Mouse (Mus musculus) adrenal gland, adult 2 months (tissue): ENCODE data around the gene Parl. TPM values are rescaled to one million over a fixed set of nuclear protein-coding genes. Genes with fewer than 3 reads are reported as not detected.

Experiments
- DNase-seq: peaks from one replicate; pipeline ENCODE4 v3.0.0; 2021
- long read RNA-seq: library from polyadenylated mRNA; stranded (forward); transcript quantifications from one replicate; pipeline ENCODE4 v2.0.0, GENCODE M21; 2021
- polyA plus RNA-seq: library from polyadenylated mRNA; depleted of rRNA; stranded (reverse); fragments of >200 nt; gene quantifications from 2 replicates; pipeline ENCODE4 v1.2.3, GENCODE M21; 2012; rRNA removed
- total RNA-seq, 2 experiments: library from RNA; stranded (reverse); gene quantifications; 2 replicates each; pipeline ENCODE4 v1.2.3; 2021

Gene Parl
- total RNA-seq (100 to 1,000 TPM; 116 to 121 TPM), polyA plus RNA-seq (24.3 and 34.2 TPM in 2 replicates)
- long read RNA-seq, transcript Parl-201 (10 exons, 1,348 nt): major isoform, 66 of 72 reads
- long read RNA-seq, partial matches to known transcripts: 1 of 72 reads
- long read RNA-seq, other reads (novel, unspliced or antisense): 2 of 72 reads

DNA sequence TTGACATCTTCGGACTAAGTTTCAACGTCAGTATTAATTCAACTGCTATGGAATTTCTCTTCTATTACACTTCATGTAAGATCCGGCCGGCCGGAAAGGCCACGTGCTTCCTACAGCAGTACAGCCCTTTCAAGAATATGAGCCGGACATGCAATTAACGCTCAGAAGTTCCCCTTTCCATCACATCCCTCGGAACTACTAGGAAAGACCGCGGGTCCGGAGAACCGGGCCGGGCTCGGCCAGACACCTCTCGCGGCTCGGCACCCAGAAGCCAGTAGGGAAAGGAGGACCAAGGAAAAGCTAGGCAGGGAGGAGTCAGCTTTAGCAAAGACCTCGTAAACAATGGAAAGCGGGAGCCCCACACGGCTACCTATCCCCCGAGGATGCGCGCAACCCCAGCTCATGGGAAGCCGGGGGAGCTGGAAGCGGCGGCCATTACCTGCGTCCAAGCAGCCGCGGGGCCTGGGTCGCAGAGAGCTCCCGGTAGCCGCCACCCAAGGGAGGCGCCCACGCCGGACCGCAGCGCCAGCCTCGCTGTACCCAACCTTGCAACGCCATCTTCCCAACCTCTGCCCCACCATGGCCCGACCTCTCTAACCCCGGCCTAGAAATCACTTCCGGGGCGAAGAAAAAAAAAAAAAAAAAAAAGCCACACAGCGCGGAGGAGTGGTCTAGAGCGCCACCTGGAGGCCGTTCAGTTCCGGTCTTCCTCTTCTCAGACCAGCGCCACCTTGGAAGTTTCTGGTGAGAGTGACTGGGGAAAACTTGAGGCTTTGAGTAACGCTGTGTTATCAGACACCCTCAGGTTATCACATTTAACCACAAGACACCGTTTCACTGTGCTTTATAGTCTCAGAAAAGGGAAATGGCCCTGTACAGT lies at the start of gene Parl:
Parl (minus strand) TSS at position 618 of the 880 bp plus-strand sequence.
- peak; percentile 80 for DNase-seq

- no peak for DNase-seq
Measured at GRCm38 (mm10) chr16:20345464-20345863, 43.3 kb upstream of the Parl start.

GRCm38 (mm10) chr16:20338616-20339015 lies 36.4 kb upstream of the Parl start:
- no peak for DNase-seq

- DNase-seq: no peak
Measured at GRCm38 (mm10) chr16:20334918-20335317, 32.7 kb upstream of the Parl start.

DNA sequence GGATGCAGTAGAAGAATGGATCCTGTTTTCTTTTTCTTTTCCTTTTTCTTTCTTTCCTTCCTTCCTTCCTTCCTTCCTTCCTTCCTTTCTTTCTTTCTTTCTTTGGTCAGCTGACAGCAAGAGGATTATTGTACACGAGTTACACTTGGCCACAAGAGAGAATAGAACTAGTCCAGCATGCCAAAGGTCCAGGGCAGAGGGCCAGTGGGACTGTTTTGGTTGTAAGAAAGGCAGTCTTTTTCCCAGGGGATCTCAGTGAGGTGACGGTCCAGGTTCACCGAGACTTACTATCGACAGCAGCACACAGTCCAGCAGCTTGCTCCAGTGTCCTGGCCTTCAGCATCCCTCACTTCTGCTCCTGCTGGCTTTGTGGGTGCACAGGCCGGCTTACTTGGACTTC lies 26.1 kb upstream of the Parl start:
- no peak for DNase-seq

GRCm38 (mm10) chr16:20325286-20325685 lies 23.1 kb upstream of the Parl start, which contains the start of gene Cyp2ab1:
Gene Cyp2ab1, minus strand, starts transcription at chr16:20325404.
- no peak for DNase-seq

DNA sequence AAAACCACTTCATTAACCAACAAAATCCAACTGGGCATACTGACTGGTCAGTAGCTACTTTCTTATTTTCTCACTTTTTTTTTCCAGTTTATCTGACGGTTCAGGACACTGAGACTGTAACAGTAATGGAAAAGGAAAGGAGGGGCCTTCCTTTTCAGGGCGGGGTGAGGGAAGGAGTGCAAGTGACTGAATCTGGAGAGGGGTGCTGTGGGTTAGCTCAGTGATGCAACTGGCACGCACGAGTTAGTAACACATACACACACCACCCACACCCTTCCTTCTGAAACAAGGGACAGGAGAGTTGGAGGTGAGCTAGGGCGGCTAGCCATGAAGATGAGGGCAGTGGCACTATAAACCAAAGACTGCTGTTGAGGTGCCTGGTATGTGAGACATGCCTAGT lies 21.7 kb upstream of the Parl start:
- no peak for DNase-seq

DNA sequence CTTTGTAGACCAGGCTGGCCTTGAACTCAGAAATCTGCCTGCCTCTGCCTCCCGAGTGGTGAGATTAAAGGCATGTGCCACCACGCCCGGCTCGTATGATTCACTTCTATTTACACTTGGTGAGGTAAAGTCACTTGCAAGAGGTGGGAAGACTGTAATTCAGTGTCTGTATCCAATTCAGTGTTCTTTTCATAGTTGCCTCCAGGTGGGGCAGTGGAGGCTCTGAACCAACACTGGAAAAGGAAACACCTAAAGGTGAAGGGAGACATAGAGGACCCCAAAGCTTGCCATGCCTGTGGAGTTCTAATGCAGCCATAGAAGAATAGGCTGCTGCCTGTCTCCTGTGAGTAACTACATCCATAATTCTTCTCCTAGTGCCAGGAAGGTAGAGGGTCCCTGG lies 20.1 kb upstream of the Parl start:
- no peak for DNase-seq

- DNase-seq: no peak
Measured at GRCm38 (mm10) chr16:20316770-20317169, 14.6 kb upstream of the Parl start.

DNA sequence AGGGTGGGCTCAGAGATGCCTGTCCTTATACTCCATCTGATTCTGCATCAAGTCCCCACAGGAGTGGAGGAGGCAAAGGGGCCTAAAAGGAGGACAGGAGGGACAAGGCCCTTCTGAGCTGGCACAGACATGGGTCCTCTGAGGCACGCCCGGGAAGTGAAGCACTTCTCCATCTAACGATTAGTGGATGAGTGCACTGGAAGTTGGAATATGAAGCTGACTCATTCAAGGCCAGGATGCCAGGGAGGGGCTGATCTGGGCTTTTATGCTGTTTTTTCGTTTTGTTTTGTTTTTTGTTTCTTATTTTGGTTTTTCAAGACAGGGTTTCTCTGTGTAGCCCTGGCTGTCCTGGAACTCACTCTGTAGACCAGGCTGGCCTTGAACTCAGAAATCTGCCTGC lies 13.1 kb upstream of the Parl start:
- peak; percentile 51 for DNase-seq

DNA sequence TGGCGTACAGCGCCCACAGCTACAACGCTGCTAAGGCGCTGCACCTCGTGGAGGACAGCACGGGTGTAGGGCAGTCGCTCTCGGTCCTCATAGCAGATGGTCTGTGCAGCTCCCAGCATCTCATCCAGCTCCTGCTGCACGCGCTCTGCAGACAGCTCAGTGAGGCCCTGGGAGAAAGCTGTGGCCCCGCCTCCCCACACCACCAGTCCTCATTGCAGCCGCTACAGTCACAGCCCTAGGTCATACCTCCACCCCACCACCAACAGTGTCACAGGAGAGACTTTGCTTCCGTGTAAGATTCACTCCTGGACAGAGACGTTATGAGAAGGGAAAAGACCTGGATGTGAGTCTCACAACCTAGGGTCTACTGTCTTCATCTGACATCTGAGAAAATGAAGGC lies 10.1 kb upstream of the Parl start:
- DNase-seq: no peak

- DNase-seq: no peak
Measured at GRCm38 (mm10) chr16:20300076-20300475, 2.1 kb downstream of the Parl start.

DNA sequence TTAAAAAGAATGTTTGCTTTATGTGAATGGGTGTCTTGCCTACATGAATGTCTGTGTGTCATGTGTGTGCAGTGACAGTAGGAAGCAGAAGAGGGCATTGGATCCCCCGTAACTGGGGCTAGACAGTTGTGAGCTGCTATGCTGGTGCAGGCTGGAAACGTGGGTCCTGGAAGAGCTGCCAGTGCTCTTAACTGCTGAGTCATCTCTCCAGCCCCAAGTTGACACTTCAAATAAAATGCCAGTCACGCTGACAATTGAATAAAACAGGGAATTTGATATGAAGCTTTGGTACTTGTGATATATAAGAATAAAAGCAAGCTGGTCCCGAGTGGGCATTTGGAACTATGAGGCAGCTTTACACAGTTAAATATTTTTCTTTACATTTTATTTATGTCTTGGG lies 21.9 kb downstream of the Parl start:
- no peak for DNase-seq

- no peak for DNase-seq
Measured at GRCm38 (mm10) chr16:20279395-20279794, 22.8 kb downstream of the Parl start.

DNA sequence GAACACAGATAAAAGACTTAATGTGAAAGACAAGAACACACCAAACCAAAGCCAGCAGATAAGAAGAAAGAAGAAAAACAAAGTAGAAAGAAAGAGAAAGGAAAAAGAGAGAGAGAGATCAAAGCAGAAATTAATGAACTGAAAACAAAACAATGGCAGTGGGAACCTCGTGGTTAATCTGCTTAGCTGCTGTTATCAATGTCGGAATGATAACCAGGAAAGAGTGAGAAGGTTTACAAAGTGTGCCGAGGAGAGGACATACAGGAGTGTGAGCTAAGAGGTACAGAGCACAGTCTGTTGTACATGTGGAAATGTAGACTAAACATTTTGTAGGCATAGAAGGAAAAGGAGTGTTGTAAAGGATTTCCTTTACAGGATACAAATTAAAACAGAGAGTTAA lies 29.2 kb downstream of the Parl start:
- DNase-seq: no peak

- no peak for DNase-seq
Measured at GRCm38 (mm10) chr16:20271339-20271738, 30.8 kb downstream of the Parl start.

DNA sequence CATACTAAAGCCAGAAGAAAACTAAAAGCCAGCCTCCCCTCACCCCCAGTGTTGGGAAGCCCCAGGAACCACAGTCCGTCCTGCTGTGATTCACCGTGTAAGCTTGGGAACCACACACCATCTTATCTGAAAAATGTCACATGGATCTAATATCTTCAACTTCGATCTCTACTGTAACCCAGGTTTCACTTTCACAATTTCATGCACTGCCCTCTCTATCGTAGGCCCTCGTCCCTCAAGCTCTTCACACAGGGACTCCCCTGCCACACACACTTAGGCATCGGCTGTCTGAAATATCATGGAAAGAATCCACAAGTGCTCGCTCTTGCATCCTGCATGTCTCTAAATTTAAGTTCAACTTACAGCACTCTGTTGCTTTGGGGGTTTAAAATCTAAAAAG lies 37.1 kb downstream of the Parl start:
- no peak for DNase-seq

DNA sequence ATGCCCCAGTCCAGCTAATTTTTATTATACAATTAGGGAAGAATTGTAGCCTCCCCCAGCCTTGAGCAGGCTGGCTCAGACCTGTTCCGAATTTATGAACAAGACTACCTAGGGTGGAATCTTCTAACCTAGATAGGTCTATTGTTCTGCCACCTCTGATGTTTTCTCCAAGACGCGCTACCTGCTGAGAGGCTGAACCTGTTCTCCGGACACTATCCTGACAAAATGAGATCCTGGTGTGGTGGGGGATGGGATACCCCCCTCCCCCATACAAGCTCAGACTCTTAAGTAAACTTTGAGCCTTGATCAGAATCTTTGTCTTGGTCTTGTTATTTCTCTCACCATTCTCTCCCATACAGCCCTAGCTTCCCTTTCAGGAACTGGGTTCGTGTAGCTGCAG lies 44.3 kb downstream of the Parl start:
- no peak for DNase-seq

DNA sequence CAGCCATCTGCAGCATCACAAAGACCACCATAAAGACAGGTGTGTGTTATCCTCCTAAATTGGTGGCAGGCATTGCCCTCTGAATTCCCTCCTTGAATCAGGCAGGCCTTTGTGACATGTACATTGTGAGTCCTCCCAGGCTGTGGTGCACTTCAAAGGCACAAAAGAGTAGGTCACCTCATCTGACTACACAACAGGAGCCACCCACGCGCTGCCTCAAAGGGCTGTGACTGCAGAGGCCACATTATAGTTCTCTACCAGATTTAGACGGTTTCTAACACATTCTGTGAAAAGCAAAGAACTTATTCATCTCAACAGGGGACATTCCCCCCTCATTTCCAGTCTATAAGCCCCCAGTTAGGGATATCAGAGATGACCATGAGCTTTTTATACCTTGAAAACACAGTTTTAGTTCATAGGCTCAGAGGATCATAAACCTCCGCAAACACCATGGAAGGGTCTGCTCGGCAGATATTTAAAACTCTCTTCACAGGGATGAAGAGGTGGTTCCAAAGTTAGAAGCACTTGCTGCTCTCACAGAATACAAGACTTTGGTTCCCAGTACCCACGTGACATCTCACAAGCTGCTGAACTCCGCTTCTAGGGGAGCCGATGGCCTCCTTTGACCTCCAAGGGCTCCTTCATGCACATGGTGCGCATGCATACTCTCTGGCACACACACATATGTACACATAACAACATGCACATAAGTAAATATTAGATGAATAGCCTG lies 53.6 kb downstream of the Parl start:
- no peak for DNase-seq

DNA sequence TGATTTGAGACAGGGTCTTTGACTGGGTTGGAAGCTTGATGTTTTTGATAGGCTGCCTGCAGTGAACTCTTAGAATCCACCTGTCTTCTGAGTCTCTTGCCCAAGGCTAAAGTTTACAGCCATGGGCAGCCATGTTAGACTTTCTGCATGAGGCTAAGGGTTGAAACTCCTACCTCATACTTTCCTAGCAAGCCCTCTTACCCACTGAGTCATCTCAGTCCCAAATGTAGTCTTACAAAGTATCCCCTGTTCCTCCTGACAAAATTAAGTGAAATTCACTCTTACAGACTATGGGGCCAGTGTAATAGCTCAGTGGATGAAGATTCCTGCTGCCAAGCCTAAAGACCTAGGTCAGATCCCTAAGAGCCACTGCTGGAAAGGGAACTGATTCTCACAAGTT lies 55.1 kb downstream of the Parl start:
- no peak for DNase-seq

GRCm38 (mm10) chr16:20240468-20241414 lies 61.4 kb downstream of the Parl start, which contains the start of gene Map6d1:
Gene Map6d1, minus strand, starts transcription at chr16:20241358.
- peak; percentile 77 for DNase-seq

DNA sequence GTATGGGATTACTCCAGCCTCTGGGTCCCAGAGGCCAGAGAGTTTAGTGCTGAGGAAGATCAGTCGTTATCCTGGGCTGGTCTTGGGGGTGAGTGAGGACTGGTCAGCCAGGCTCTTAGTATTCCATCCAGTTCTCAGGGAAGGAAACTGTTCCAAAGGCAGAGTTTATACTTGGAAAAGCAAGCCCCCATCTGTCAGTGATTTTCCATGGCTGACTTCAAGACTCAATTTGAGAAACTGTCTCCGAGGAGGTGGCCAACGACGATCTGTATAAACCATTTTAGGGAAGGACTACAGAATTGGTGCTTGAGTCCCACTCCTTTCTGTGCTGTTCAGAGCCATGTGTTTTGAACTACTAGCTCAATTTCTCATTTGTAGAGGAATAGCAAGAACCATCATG lies 63.5 kb downstream of the Parl start:
- DNase-seq: no peak
